Mouse (Mus musculus) granulocyte monocyte progenitor cell, adult 5-6 weeks (primary cell): ENCODE results near the gene Ncapg. TPM values are rescaled to one million over a fixed set of nuclear protein-coding genes. Genes with fewer than 3 reads are reported as not detected.
A peak's percentile ranks its signal among the peaks of the same experiment; 100 is the strongest.
"Not testable (repeated sequence)": the region's sequence is repeated elsewhere in the genome, so short reads cannot be mapped to it uniquely, and the experiment has no call there.

ENCODE experiments used
- ATAC-seq: replicated peaks from 2 replicates; pipeline ENCODE4 v1.8.0; 2016; ENCODE audit warnings: mild to moderate bottlenecking, moderate TSS enrichment, inconsistent platforms; ENCODE audit not compliant: poor library complexity, severe bottlenecking
- total RNA-seq, 2 experiments: library from RNA; stranded (forward) in 1 of 2; stranded (reverse) in 1 of 2; fragments of 200-712, 200-1000 nt in 1 of 2; fragments of >200 nt in 1 of 2; fragmentation: Nextera tagmentation in 1 of 2; gene quantifications; 2 replicates each; pipeline ENCODE4 v1.2.3; 2014 to 2017

Ncapg gene
- total RNA-seq (2014; fragmentation: Nextera tagmentation) (48.1 and 51.3 TPM in 2 replicates), total RNA-seq (2017) (80.9 and 94.9 TPM in 2 replicates)

GRCm38 (mm10) chr5:45669598-45670279, at the start of gene Ncapg:
Gene Ncapg, plus strand, starts transcription at chr5:45669919.
- ATAC-seq = peak; percentile 96

GRCm38 (mm10) chr5:45621511-45621910, 48.2 kb upstream of the Ncapg start:
- ATAC-seq = no peak

- ATAC-seq = no peak
These were observed 41.9 kb upstream of the Ncapg start for GRCm38 (mm10) chr5:45627771-45628170.

- ATAC-seq = no peak
These were observed 40.2 kb upstream of the Ncapg start for GRCm38 (mm10) chr5:45629470-45629869.

- ATAC-seq = no peak
These were observed 31.3 kb upstream of the Ncapg start for GRCm38 (mm10) chr5:45638378-45638777.

GRCm38 (mm10) chr5:45638806-45639714, 30.7 kb upstream of the Ncapg start, which contains the start of gene Fam184b:
Gene Fam184b, minus strand, starts transcription at chr5:45639614.
- ATAC-seq = peak; percentile 85

GRCm38 (mm10) chr5:45639715-45640092, 30.0 kb upstream of the Ncapg start:
- no peak for ATAC-seq

- no peak for ATAC-seq
These were observed 18.6 kb upstream of the Ncapg start for GRCm38 (mm10) chr5:45651026-45651703.

- not testable (repeated sequence) for ATAC-seq
These were observed 11.3 kb upstream of the Ncapg start for GRCm38 (mm10) chr5:45658406-45658805.

- ATAC-seq = no peak
These were observed 1.4 kb upstream of the Ncapg start for GRCm38 (mm10) chr5:45668324-45668723.

- peak; percentile 19 for ATAC-seq
These were observed 888 bp upstream of the Ncapg start for GRCm38 (mm10) chr5:45668831-45669230.

- ATAC-seq = no peak; the same call in 1 of the 2 replicates
These were observed 503 bp upstream of the Ncapg start for GRCm38 (mm10) chr5:45669234-45669597.

GRCm38 (mm10) chr5:45670280-45670670, 556 bp downstream of the Ncapg start:
- ATAC-seq = no peak

- no peak for ATAC-seq
These were observed 1.3 kb downstream of the Ncapg start for GRCm38 (mm10) chr5:45670894-45671494.

- ATAC-seq = no peak
These were observed 5.3 kb downstream of the Ncapg start for GRCm38 (mm10) chr5:45675032-45675431.

- peak; percentile 99 for ATAC-seq
These were observed 7.9 kb downstream of the Ncapg start for GRCm38 (mm10) chr5:45677639-45678038.

GRCm38 (mm10) chr5:45679955-45680354, 10.2 kb downstream of the Ncapg start:
- ATAC-seq = no peak

GRCm38 (mm10) chr5:45683388-45683787, 13.7 kb downstream of the Ncapg start:
- ATAC-seq = no peak

- ATAC-seq = no peak
These were observed 15.5 kb downstream of the Ncapg start for GRCm38 (mm10) chr5:45685243-45685642.

- ATAC-seq = no peak
These were observed 16.5 kb downstream of the Ncapg start for GRCm38 (mm10) chr5:45686223-45686622.
